Mouse (Mus musculus) layer of hippocampus, adult 18-20 months (tissue): Measurements from ENCODE around the gene Tenm4. TPM values are rescaled to one million over a fixed set of nuclear protein-coding genes. Genes with fewer than 3 reads are reported as not detected.

Experiments
- DNase-seq, 2 experiments: peaks; one replicate each; pipeline ENCODE4 v3.0.0; 2022; ENCODE audit warnings: low spot score in 2 of 2
- total RNA-seq, 2 experiments: library from RNA; stranded (reverse); gene quantifications; 2 replicates each; pipeline ENCODE4 v1.2.3; 2021

Tenm4 gene
- total RNA-seq, 2 experiments from 2014 or later, result 107 to 108 TPM

- no peak for DNase-seq
Measured at GRCm38 (mm10) chr7:96835313-96835712, 664.3 kb downstream of the Tenm4 start.

GRCm38 (mm10) chr7:96838271-96838841, 667.3 kb downstream of the Tenm4 start:
- DNase-seq, result no peak

GRCm38 (mm10) chr7:96838926-96839325, 667.9 kb downstream of the Tenm4 start:
- no peak for DNase-seq

- DNase-seq, result no peak
Measured at GRCm38 (mm10) chr7:96839586-96839985, 668.5 kb downstream of the Tenm4 start.

- no peak for DNase-seq
Measured at GRCm38 (mm10) chr7:96842477-96843255, 671.6 kb downstream of the Tenm4 start.

GRCm38 (mm10) chr7:96844104-96844894, 673.3 kb downstream of the Tenm4 start:
- no peak for DNase-seq

- DNase-seq, result no peak
Measured at GRCm38 (mm10) chr7:96852781-96853180, 681.7 kb downstream of the Tenm4 start.

- DNase-seq, result no peak
Measured at GRCm38 (mm10) chr7:96855867-96856406, 684.9 kb downstream of the Tenm4 start.

- DNase-seq, result no peak
Measured at GRCm38 (mm10) chr7:96856518-96856917, 685.5 kb downstream of the Tenm4 start.

GRCm38 (mm10) chr7:96859077-96859476, 688.0 kb downstream of the Tenm4 start:
- no peak for DNase-seq

- DNase-seq, result no peak
Measured at GRCm38 (mm10) chr7:96859684-96860083, 688.6 kb downstream of the Tenm4 start.

- no peak for DNase-seq
Measured at GRCm38 (mm10) chr7:96860650-96861049, 689.6 kb downstream of the Tenm4 start.

- DNase-seq, result peak; percentile 27 to 40
Measured at GRCm38 (mm10) chr7:96864894-96865722, 694.1 kb downstream of the Tenm4 start.

GRCm38 (mm10) chr7:96869079-96869810, 698.2 kb downstream of the Tenm4 start:
- DNase-seq, result peak; percentile 16 to 51

GRCm38 (mm10) chr7:96870473-96870872, 699.4 kb downstream of the Tenm4 start:
- DNase-seq, result no peak

GRCm38 (mm10) chr7:96871031-96871430, 700.0 kb downstream of the Tenm4 start:
- no peak for DNase-seq

GRCm38 (mm10) chr7:96878511-96879276, 707.6 kb downstream of the Tenm4 start:
- no peak for DNase-seq

GRCm38 (mm10) chr7:96879593-96879992, 708.5 kb downstream of the Tenm4 start:
- no peak for DNase-seq

- DNase-seq, result no peak
Measured at GRCm38 (mm10) chr7:96880221-96880944, 709.3 kb downstream of the Tenm4 start.
